Mouse (Mus musculus): ENCODE results near the gene Efcab10.
A peak's percentile ranks its signal among the peaks of the same experiment; 100 is the strongest.

Efcab10 gene

DNA sequence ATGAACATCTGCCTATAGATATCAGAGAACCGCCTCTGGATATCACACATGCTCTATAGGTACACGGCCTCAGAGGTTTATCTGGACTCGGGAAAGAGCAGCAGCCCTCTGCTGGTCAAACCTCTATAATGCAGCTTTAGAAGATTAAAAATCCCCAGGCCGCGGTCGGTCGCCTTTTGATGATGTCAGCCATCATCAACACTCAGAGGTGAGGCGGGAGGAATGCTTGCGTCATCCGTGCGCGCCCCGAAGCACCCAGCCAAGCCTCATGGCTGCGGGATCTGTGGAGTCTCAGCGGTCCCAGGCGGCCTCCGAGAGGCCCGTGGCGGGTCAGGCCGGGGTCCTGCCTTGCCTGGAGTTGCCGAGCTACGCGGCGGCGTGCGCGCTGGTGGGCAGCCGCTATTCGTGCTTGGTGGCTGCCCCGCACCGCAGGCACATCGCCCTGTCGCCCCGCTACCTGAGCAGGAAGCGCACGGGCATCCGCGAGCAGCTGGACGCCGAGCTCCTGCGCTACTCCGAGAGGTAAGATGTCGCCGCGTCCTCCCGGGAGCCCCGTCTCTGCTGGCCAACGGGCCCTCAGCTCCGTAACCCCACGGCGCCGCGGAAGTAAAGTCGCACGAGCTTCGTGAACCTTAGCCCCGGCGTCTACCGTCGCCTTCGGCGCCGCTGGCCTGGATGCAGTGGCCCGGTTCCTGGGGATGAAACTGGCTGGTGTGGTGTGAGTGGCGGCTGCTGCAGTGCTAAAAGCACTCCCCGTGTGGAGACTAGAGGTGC, 34.9 kb downstream of the Efcab10 start, which contains the start of gene Twistnb:
TSS of gene Twistnb (plus strand) at position 249 of the 774 bp plus-strand sequence.
- DNase-seq = peak; percentile 99

DNA sequence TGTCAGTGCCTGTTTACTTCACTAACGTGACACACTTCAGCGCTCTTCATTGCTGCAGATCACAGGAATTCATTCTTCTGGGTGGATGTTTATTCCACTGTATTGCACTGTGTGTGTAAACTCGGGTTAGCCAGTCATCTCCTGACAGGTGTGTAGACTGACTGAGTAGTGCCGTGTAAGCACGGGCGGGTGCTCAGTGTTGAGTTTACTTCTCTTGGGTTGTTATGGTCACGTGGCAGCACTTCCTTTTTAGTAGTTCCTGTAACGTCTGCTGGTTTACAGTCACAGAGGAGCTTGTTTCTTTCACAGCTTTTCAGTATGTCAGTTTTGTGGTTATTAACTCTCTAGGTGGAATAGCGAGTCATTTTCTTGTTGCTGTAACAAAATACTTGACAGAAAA, 39.2 kb downstream of the Efcab10 start:
- no peak for DNase-seq

DNA sequence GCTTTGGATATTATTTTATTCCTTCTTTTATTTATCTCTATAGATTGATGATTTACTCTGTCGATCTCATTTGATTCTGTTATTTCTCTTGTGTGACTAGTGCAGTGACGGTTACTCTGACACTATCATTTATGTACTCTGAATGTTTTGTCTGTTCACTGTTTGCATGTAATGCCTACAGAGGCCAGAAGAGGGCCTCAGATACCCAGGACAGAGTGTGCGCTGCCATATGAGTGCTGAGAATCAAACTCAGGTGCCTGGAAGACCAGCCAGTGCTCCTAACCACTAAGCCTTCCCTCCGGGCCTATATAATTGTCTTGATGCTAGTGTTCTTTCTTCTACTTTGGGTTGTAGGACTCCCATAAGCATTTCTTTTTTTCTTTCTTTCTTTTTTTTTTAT, 40.1 kb downstream of the Efcab10 start:
- no peak for DNase-seq
